Mouse (Mus musculus) erythroid progenitor cell, adult 5-6 weeks (primary cell): ENCODE measurements around the gene Palm. TPM values are rescaled to one million over a fixed set of nuclear protein-coding genes. Genes with fewer than 3 reads are reported as not detected.

Experiments
- ATAC-seq: replicated peaks from 2 replicates; pipeline ENCODE4 v1.8.0; 2016; ENCODE audit warnings: moderate number of reproducible peaks, mild to moderate bottlenecking, moderate TSS enrichment, inconsistent platforms; ENCODE audit not compliant: poor library complexity, low FRiP score, severe bottlenecking
- total RNA-seq, 2 experiments: library from RNA; stranded (forward) in 1 of 2; stranded (reverse) in 1 of 2; fragments of 150-400 nt in 1 of 2; fragments of 186-747, 209-891 nt in 1 of 2; gene quantifications; 2 replicates each; pipeline versions ENCODE4 v1.2.3 to v1.2.4; 2015 to 2017; ENCODE audit warnings: low replicate concordance in 2 of 2

Palm gene
- total RNA-seq, 2 experiments from 2014 or later, result 2.0 to 8.8 TPM

GRCm38 (mm10) chr10:79864351-79865188, 71.2 kb downstream of the Palm start:
- no peak for ATAC-seq

DNA sequence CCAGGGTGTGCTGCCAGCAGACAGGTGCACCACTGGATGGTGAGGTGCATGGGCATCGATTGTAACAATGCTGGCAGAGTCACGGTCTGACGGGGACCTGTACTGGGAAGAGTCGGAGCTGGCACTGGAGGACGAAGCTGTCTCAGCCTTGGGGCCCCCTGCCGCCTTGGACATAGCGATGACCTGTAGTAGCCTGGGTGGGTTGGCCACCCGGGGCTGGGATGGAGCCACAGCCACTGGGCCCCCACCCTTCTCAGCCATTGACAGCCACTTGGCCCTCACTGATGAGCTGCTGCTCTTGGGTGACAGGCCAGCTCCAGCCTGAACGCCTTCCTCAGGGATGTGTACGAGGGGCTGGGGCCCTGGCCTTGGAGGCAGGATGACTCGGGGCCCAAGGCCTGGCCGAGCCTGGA, 71.8 kb downstream of the Palm start:
- no peak for ATAC-seq

DNA sequence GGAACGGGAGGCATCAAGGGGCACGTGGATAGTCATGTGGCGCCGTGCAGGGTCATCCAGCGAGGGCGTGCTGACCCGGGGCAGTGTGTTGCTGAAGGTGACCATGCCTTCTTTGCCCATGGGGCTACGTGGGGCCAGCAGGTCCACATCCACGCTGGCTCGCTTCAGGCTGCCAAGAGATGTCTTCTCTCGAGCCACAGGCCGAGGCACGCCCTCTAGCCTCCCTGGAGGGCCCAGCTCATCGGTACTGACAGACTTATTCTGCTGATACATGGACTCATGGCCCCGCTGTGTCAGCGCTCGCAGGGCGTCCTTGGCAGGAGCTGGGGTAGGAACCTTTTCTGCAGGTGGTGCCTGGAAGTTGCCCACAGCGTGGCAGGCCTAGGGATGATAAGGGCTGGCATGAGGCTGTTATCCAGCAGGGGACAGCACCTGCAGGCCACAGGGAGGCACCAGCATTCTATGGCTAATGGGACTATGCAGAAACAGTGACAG, 72.5 kb downstream of the Palm start:
- 0 out of 2 replicates have a peak, but pooled peaks have one; percentile 28 for ATAC-seq

- no peak for ATAC-seq
These were observed 73.2 kb downstream of the Palm start for GRCm38 (mm10) chr10:79866601-79867000.

Other genes starting within 250 kb of the Palm start
Only the 30 nearest of the 34 such genes appear.
- gene C2cd4c, start 179.5 kb upstream of the Palm start, total RNA-seq (2015; ENCODE audit: low replicate concordance), result not detected in 2 replicates
- not detected in 2 replicates for gene C2cd4c, start 179.5 kb upstream of the Palm start, total RNA-seq (2017; ENCODE audit: low replicate concordance)
- not detected in 2 replicates for gene Shc2, start 155.7 kb upstream of the Palm start, total RNA-seq (2015; ENCODE audit: low replicate concordance)
- gene Shc2, start 155.7 kb upstream of the Palm start, total RNA-seq (2017; ENCODE audit: low replicate concordance), result not detected in 2 replicates
- gene Odf3l2, start 147.8 kb upstream of the Palm start, total RNA-seq (2015; ENCODE audit: low replicate concordance), result not detected in 2 replicates
- not detected in 2 replicates for gene Odf3l2, start 147.8 kb upstream of the Palm start, total RNA-seq (2017; ENCODE audit: low replicate concordance)
- gene Madcam1, start 129.0 kb upstream of the Palm start, total RNA-seq (2015; ENCODE audit: low replicate concordance), result not detected in 2 replicates
- not detected in 2 replicates for gene Madcam1, start 129.0 kb upstream of the Palm start, total RNA-seq (2017; ENCODE audit: low replicate concordance)
- 12.2 and 15.9 TPM in 2 replicates for gene Tpgs1, start 124.2 kb upstream of the Palm start, total RNA-seq (2015; ENCODE audit: low replicate concordance)
- gene Tpgs1, start 124.2 kb upstream of the Palm start, total RNA-seq (2017; ENCODE audit: low replicate concordance), result 1.9 and 8.3 TPM in 2 replicates
- 42.2 and 66.7 TPM in 2 replicates for gene Cdc34, start 111.4 kb upstream of the Palm start, total RNA-seq (2015; ENCODE audit: low replicate concordance)
- 82.7 and 87.2 TPM in 2 replicates for gene Cdc34, start 111.4 kb upstream of the Palm start, total RNA-seq (2017; ENCODE audit: low replicate concordance)
- not detected in 2 replicates for gene Gzmm, start 104.6 kb upstream of the Palm start, total RNA-seq (2015; ENCODE audit: low replicate concordance)
- not detected in 2 replicates for gene Gzmm, start 104.6 kb upstream of the Palm start, total RNA-seq (2017; ENCODE audit: low replicate concordance)
- 1,896 and 2,324 TPM in 2 replicates for gene Bsg, start 89.1 kb upstream of the Palm start, total RNA-seq (2015; ENCODE audit: low replicate concordance)
- 1,328 and 1,345 TPM in 2 replicates for gene Bsg, start 89.1 kb upstream of the Palm start, total RNA-seq (2017; ENCODE audit: low replicate concordance)
- gene Hcn2, start 76.9 kb upstream of the Palm start, total RNA-seq (2015; ENCODE audit: low replicate concordance), result not detected in 2 replicates
- gene Hcn2, start 76.9 kb upstream of the Palm start, total RNA-seq (2017; ENCODE audit: low replicate concordance), result not detected in 2 replicates
- gene Polrmt, start 47.0 kb upstream of the Palm start, total RNA-seq (2015; ENCODE audit: low replicate concordance), result 8.0 TPM in 1 of 2 replicates, not detected in the other
- 0.64 and 4.4 TPM in 2 replicates for gene Polrmt, start 47.0 kb upstream of the Palm start, total RNA-seq (2017; ENCODE audit: low replicate concordance)
- not detected in 2 replicates for gene Fgf22, start 38.5 kb upstream of the Palm start, total RNA-seq (2015; ENCODE audit: low replicate concordance)
- not detected in 2 replicates for gene Fgf22, start 38.5 kb upstream of the Palm start, total RNA-seq (2017; ENCODE audit: low replicate concordance)
- 40.0 and 58.7 TPM in 2 replicates for gene Rnf126, start 26.6 kb upstream of the Palm start, total RNA-seq (2015; ENCODE audit: low replicate concordance)
- 18.3 and 19.4 TPM in 2 replicates for gene Rnf126, start 26.6 kb upstream of the Palm start, total RNA-seq (2017; ENCODE audit: low replicate concordance)
- gene Fstl3, start 16.3 kb upstream of the Palm start, total RNA-seq (2015; ENCODE audit: low replicate concordance), result 5.4 TPM in 1 of 2 replicates, not detected in the other
- 0.38 and 1.3 TPM in 2 replicates for gene Fstl3, start 16.3 kb upstream of the Palm start, total RNA-seq (2017; ENCODE audit: low replicate concordance)
- 25.6 and 44.0 TPM in 2 replicates for gene Prss57, start 2.6 kb upstream of the Palm start, total RNA-seq (2015; ENCODE audit: low replicate concordance)
- gene Prss57, start 2.6 kb upstream of the Palm start, total RNA-seq (2017; ENCODE audit: low replicate concordance), result 1.1 and 6.5 TPM in 2 replicates
- gene Misp, start 27.4 kb downstream of the Palm start, total RNA-seq (2015; ENCODE audit: low replicate concordance), result not detected in 2 replicates
- not detected in 2 replicates for gene Misp, start 27.4 kb downstream of the Palm start, total RNA-seq (2017; ENCODE audit: low replicate concordance)
- 134 and 185 TPM in 2 replicates for gene Ptbp1, start 60.9 kb downstream of the Palm start, total RNA-seq (2015; ENCODE audit: low replicate concordance)
- gene Ptbp1, start 60.9 kb downstream of the Palm start, total RNA-seq (2017; ENCODE audit: low replicate concordance), result 89.3 and 94.7 TPM in 2 replicates
- 247 and 296 TPM in 2 replicates for gene Prtn3, start 80.9 kb downstream of the Palm start, total RNA-seq (2015; ENCODE audit: low replicate concordance)
- 52.3 and 54.7 TPM in 2 replicates for gene Prtn3, start 80.9 kb downstream of the Palm start, total RNA-seq (2017; ENCODE audit: low replicate concordance)
- 0.84 TPM in 1 of 2 replicates, not detected in the other for gene Plppr3, start 81.1 kb downstream of the Palm start, total RNA-seq (2015; ENCODE audit: low replicate concordance)
- gene Plppr3, start 81.1 kb downstream of the Palm start, total RNA-seq (2017; ENCODE audit: low replicate concordance), result 0.83 and 1.7 TPM in 2 replicates
- gene Elane, start 92.7 kb downstream of the Palm start, total RNA-seq (2015; ENCODE audit: low replicate concordance), result 613 and 617 TPM in 2 replicates
- gene Elane, start 92.7 kb downstream of the Palm start, total RNA-seq (2017; ENCODE audit: low replicate concordance), result 146 and 166 TPM in 2 replicates
- gene Cfd, start 97.3 kb downstream of the Palm start, total RNA-seq (2015; ENCODE audit: low replicate concordance), result not detected in 2 replicates
- not detected in 2 replicates for gene Cfd, start 97.3 kb downstream of the Palm start, total RNA-seq (2017; ENCODE audit: low replicate concordance)
- gene Med16, start 115.4 kb downstream of the Palm start, total RNA-seq (2015; ENCODE audit: low replicate concordance), result 5.9 and 17.7 TPM in 2 replicates
- gene Med16, start 115.4 kb downstream of the Palm start, total RNA-seq (2017; ENCODE audit: low replicate concordance), result 8.0 and 9.1 TPM in 2 replicates
- gene Gm26602, start 117.3 kb downstream of the Palm start, total RNA-seq (2015; ENCODE audit: low replicate concordance), result not detected in 2 replicates
- 22.8 TPM in 1 of 2 replicates, not detected in the other for gene Gm26602, start 117.3 kb downstream of the Palm start, total RNA-seq (2017; ENCODE audit: low replicate concordance)
- not detected in 2 replicates for gene Kiss1r, start 123.4 kb downstream of the Palm start, total RNA-seq (2015; ENCODE audit: low replicate concordance)
- not detected in 2 replicates for gene Kiss1r, start 123.4 kb downstream of the Palm start, total RNA-seq (2017; ENCODE audit: low replicate concordance)
- gene R3hdm4, start 127.6 kb downstream of the Palm start, total RNA-seq (2015; ENCODE audit: low replicate concordance), result 60.2 and 65.4 TPM in 2 replicates
- 37.4 and 45.8 TPM in 2 replicates for gene R3hdm4, start 127.6 kb downstream of the Palm start, total RNA-seq (2017; ENCODE audit: low replicate concordance)
- gene Arid3a, start 133.5 kb downstream of the Palm start, total RNA-seq (2015; ENCODE audit: low replicate concordance), result 4.2 and 9.7 TPM in 2 replicates
- 4.8 and 8.6 TPM in 2 replicates for gene Arid3a, start 133.5 kb downstream of the Palm start, total RNA-seq (2017; ENCODE audit: low replicate concordance)
- 4.0 and 10.1 TPM in 2 replicates for gene Wdr18, start 166.6 kb downstream of the Palm start, total RNA-seq (2015; ENCODE audit: low replicate concordance)
- gene Wdr18, start 166.6 kb downstream of the Palm start, total RNA-seq (2017; ENCODE audit: low replicate concordance), result 0.98 and 4.6 TPM in 2 replicates
- not detected in 2 replicates for gene Grin3b, start 177.1 kb downstream of the Palm start, total RNA-seq (2015; ENCODE audit: low replicate concordance)
- not detected in 2 replicates for gene Grin3b, start 177.1 kb downstream of the Palm start, total RNA-seq (2017; ENCODE audit: low replicate concordance)
- 57.0 and 78.9 TPM in 2 replicates for gene Tmem259, start 190.8 kb downstream of the Palm start, total RNA-seq (2015; ENCODE audit: low replicate concordance)
- 49.2 and 51.1 TPM in 2 replicates for gene Tmem259, start 190.8 kb downstream of the Palm start, total RNA-seq (2017; ENCODE audit: low replicate concordance)
- 20.1 and 39.6 TPM in 2 replicates for gene Cnn2, start 195.0 kb downstream of the Palm start, total RNA-seq (2015; ENCODE audit: low replicate concordance)
- 18.2 and 26.3 TPM in 2 replicates for gene Cnn2, start 195.0 kb downstream of the Palm start, total RNA-seq (2017; ENCODE audit: low replicate concordance)
- 44.0 and 58.4 TPM in 2 replicates for gene Abca7, start 202.9 kb downstream of the Palm start, total RNA-seq (2015; ENCODE audit: low replicate concordance)
- 58.6 and 71.8 TPM in 2 replicates for gene Abca7, start 202.9 kb downstream of the Palm start, total RNA-seq (2017; ENCODE audit: low replicate concordance)